Comparison of ENCODE assay signal across 16 mouse cellular contexts in genomic region chr10:83088826-83089225, GRCm38 (mm10).
DNase-seq lines count a peak whose midpoint lies in the region; ATAC-seq and TF ChIP-seq lines count a peak whose summit lies in the region.
"Had no signal": no experiment of that assay in that cellular context is flagged by ENCODE, and none has a peak within 500 bp of the region (broad histone marks: within the 10 kb centered on the region; RNA-seq: fewer than 3 reads in every experiment).

No protein-coding gene starts in this region.

- no peaks in the 10 kb centered on the region for H3K36me3 ChIP-seq in heart, embryonic 10.5 days
- H3K36me3 ChIP-seq in heart, embryonic 11.5 days (ENCODE audit: control insufficient read depth, insufficient read depth, low read length): no peaks in the 10 kb centered on the region
- no peaks in the 10 kb centered on the region for H3K36me3 ChIP-seq in lung, embryonic 14.5 days (ENCODE audit: insufficient read depth)
- H3K36me3 ChIP-seq: embryonic facial prominence, embryonic 13.5 days had no signal

- TF ChIP-seq CTCF in lung, embryonic 14.5 days (IDR thresholded peaks at IDR 0.05; ENCODE audit: low read depth): no peak

- H3K4me3 ChIP-seq in heart, embryonic 10.5 days: no peak overlapping the region
- no peak overlapping the region for H3K4me3 ChIP-seq in heart, embryonic 11.5 days (ENCODE audit: low read depth, low read length)
- H3K4me3 ChIP-seq in lung, embryonic 14.5 days (ENCODE audit: low read depth, low read length): no peak overlapping the region
- H3K4me3 ChIP-seq: embryonic facial prominence, embryonic 13.5 days; heart, adult 2 months; liver, embryonic 13.5 days had no signal

- H3K27ac ChIP-seq in heart, embryonic 10.5 days: peak overlapping the region; percentile 7; the same call in 1 of the 2 replicates
- H3K27ac ChIP-seq in heart, embryonic 11.5 days (ENCODE audit: low read depth, low read length): no peak overlapping the region
- peak overlapping the region; percentile 61; the same call in 1 of the 2 replicates for H3K27ac ChIP-seq in lung, embryonic 14.5 days (ENCODE audit: low read depth)
- H3K27ac ChIP-seq: embryonic facial prominence, embryonic 13.5 days; heart, adult 2 months; liver, embryonic 13.5 days had no signal

- DNase-seq in heart, embryonic 10.5 days (ENCODE audit: low spot score): no peak
- DNase-seq in lung, embryonic 14.5 days: peak; percentile 36
- DNase-seq in lung, adult 18-20 months: no peak
- peak; percentile 50 for DNase-seq in ZHBTc4 (ENCODE audit: low read depth, low spot score)
- DNase-seq in mesoderm, embryonic 11.5 days (ENCODE audit: low read depth, low spot score): peak; percentile 34
- DNase-seq in right cerebral cortex, postnatal 36 days (ENCODE audit: low spot score in 2 of 2): no peak
- DNase-seq: adrenal gland, postnatal 36 days; B cell, adult 2 months; cerebellum, postnatal 14 days; heart, adult 2 months; kidney, adult 8-10 months; liver, embryonic 13.5 days; thymus, postnatal 4 days had no signal

- 61% methylated on average over 2 of the region's 2 CpGs for WGBS in heart, embryonic 10.5 days
- 74% methylated on average over 2 of the region's 2 CpGs for WGBS in heart, embryonic 11.5 days (ENCODE audit: insufficient replicate concordance)
- 44% methylated on average over 2 of the region's 2 CpGs for WGBS in lung, embryonic 14.5 days

- no peaks in the 10 kb centered on the region for H3K9me3 ChIP-seq in heart, embryonic 10.5 days
- H3K9me3 ChIP-seq in heart, embryonic 11.5 days (replicated peaks; ENCODE audit: control insufficient read depth, low read length): no peaks in the 10 kb centered on the region
- no peaks in the 10 kb centered on the region for H3K9me3 ChIP-seq in lung, embryonic 14.5 days (ENCODE audit: low read depth, low read length)
- H3K9me3 ChIP-seq: embryonic facial prominence, embryonic 13.5 days; liver, embryonic 13.5 days had no signal

- H3K9ac ChIP-seq in heart, embryonic 11.5 days (ENCODE audit: low read depth, low read length): no peak overlapping the region
- no peak overlapping the region for H3K9ac ChIP-seq in lung, embryonic 14.5 days
- H3K9ac ChIP-seq: embryonic facial prominence, embryonic 13.5 days; liver, embryonic 13.5 days had no signal

- peaks cover 39% of the 10 kb centered on the region for H3K4me1 ChIP-seq in heart, embryonic 10.5 days
- peaks cover 18% of the 10 kb centered on the region for H3K4me1 ChIP-seq in heart, embryonic 11.5 days (ENCODE audit: control insufficient read depth, insufficient read depth, low read length)
- H3K4me1 ChIP-seq in lung, embryonic 14.5 days (ENCODE audit: insufficient read depth): peaks cover 4% of the 10 kb centered on the region; the same call in 1 of the 2 replicates

- no peak overlapping the region for H3K4me2 ChIP-seq in heart, embryonic 11.5 days
- H3K4me2 ChIP-seq in lung, embryonic 14.5 days: no peak overlapping the region
- H3K4me2 ChIP-seq: embryonic facial prominence, embryonic 13.5 days; liver, embryonic 13.5 days had no signal

- no peak for ATAC-seq in heart, embryonic 11.5 days (replicated peaks; ENCODE audit: insufficient number of reproducible peaks, low FRiP score, low TSS enrichment)
- no peak for ATAC-seq in lung, embryonic 14.5 days (ENCODE audit: insufficient read depth)
- ATAC-seq: forebrain, embryonic 14.5 days had no signal

- H3K27me3 ChIP-seq in heart, embryonic 10.5 days (ENCODE audit: insufficient read depth, poor library complexity, severe bottlenecking): peaks cover 25% of the 10 kb centered on the region; the same call in 1 of the 2 replicates
- 0 out of 2 replicates have a peak, but pooled peaks cover 2% of the 10 kb centered on the region for H3K27me3 ChIP-seq in heart, embryonic 11.5 days (ENCODE audit: control insufficient read depth, insufficient read depth, low read length)
- no peaks in the 10 kb centered on the region for H3K27me3 ChIP-seq in lung, embryonic 14.5 days (ENCODE audit: insufficient read depth, low read length)
- H3K27me3 ChIP-seq: embryonic facial prominence, embryonic 13.5 days; liver, embryonic 13.5 days had no signal

Comparison
In these comparisons a context has a peak if more than half of its experiments do, and no peak if none do; other contexts are left out.
1. DNase-seq: peak in lung, embryonic 14.5 days (single experiment), ZHBTc4 (single experiment) and mesoderm, embryonic 11.5 days (single experiment); none in heart, embryonic 10.5 days (single experiment), lung, adult 18-20 months (0 of 2) and right cerebral cortex, postnatal 36 days (0 of 2).